Mouse (Mus musculus) kidney, adult 2 months (tissue): Measurements from ENCODE around the gene Zfp143.

ENCODE experiments used
- CTCF ChIP-seq: fragments of 200-500 bp; conservative IDR thresholded peaks from 2 replicates; pipeline ENCODE4 v1.5.1; 2011; ENCODE audit warnings: low read depth, mild to moderate bottlenecking, control low read depth, low read length, moderate library complexity, mixed read lengths; ENCODE audit not compliant: insufficient read depth, insufficient read length
- POLR2A ChIP-seq: fragments of 200-500 bp; IDR thresholded peaks from one replicate; pipeline ENCODE4 v1.6.1; 2011; ENCODE audit warnings: low read depth, low read length, control low read depth

DNA sequence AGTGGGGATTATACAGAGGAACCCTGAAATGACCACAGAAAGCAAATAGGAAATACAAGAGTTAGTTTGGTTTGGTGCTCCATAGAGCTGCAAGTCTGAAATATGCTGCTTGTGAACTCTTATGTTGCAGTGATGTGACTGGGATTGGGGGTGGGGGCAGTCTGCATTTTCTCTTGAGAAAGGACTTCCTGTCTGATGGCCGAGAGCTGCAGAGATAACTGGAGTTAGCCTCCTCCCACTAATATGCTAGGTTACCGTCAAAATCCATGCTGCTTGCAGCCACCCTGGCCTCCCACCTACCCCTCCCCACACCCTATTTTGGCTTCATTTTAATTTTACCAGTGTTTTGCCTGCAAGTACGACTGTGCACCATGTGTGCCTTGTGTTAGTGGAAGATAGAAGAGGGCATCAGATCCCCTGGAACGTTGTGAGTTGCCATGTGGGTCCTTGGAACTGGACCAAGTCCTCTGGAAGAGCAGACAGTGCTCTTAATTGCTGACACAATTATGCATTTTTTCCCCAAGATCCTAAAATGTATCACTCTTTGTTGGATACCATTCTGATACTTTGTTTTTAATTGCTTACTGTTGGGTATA, 49.1 kb downstream of the Zfp143 start:
- TF ChIP-seq CTCF (no peak), POLR2A (no peak)
